Mouse (Mus musculus): Measurements from ENCODE around the gene Cfap65. TPM values are rescaled to one million over a fixed set of nuclear protein-coding genes. Genes with fewer than 3 reads are reported as not detected.

Gene Cfap65
- total RNA-seq, 2 experiments from 2014 or later = 1.5 to 1.8 TPM

DNA sequence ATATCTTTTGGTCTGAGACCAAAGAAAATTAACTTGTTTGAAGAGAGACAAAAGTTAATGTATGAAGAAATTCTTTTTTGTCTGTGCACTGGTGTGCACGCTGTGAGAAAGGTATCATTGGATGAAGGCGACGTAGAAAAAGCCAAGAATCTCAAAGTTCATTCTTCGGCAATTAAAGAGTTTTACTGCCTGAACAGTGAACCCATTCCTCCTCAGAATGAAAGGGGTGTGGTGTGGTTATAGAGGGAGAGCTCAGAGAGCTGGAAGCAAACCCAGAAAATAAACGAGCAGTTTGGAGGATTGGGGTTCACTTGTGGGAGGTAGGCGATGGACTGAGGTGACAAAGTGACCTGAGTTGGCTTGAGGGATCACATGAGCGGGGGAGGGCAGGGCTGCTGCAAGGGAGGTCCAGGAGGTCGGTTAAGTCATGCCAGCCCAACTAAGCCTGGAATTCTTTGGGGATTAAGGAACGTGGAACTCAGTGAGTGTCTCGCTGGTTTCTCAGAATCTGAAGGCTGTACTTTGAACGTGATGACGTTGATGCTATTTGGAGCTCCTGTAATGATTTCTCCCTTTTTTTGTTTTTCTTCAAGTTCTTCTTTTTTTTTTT, 927 bp upstream of the Cfap65 start:
- no peak for DNase-seq

DNA sequence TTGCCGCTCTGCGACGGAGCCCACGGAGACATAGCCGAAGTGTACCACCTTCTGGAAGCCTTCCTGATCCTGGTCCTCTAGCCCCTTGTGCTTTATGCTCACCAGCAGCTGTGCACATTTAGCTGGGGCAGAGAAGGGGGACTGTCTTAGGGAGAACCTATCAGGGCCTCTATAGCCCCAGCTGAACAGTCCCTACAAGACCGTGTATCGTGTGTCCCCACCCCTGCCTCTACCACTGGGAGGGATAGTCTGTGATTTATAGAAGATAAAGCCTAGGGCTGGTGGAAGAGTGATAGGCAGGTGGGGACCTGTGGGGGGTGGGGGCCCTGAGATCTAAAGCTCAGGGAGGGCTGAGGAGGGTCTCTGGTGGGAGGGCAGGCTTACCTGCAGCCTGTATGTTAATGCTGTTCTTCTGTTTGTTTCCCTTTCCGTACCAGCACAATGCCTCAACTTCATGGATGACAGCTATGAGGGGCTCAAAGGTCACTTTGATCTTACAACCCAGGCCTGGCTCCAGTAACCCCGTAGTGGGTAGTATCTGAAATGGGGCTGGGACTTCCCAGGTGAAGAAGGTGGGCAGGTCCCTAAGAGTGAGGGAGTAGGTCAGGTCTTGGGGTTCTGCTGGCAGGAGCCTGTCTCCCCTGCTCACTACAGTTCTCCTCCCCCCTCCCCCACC, 7.6 kb downstream of the Cfap65 start:
- DNase-seq = no peak

DNA sequence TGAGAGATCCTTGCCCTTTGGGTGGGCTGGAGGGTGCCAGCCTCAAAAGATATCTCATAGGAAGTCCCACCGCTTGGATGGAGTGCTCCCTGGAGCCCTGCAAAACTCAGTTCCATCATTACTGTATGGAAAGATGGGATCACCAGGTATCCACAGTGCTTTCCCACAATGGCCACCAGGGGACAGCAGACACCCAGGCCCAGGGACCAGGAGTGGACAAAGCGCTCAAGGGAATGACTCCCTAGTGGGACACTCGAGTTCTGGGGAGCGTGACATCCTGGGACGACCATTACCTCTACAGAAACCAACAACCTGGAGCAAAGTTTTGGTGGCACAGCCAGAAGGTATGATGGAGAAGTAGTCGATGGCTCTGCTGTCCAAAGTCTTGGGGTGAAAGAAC, 8.7 kb downstream of the Cfap65 start:
- peak in 1 of 2 experiments; percentile 37 for DNase-seq

DNA sequence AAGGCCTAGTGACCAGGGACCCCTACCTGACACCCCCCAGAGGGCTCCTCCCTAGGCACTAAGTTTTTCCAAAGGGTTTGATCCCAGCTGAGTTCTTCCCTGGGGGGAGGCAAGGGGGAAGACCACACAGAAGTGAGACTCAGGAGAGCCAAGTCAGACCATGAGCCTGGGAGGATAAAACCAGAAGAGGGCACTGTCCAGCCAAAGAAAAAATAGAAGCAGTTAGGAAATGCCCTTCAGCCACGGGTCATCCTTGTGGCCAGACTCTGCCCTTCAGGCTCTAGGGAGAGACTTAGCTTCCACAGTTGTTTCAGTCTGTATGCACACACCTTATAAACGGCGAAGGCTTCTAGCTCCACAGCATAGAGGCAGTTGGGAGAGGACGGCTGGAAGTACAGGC, 10.9 kb downstream of the Cfap65 start:
- no peak for DNase-seq

DNA sequence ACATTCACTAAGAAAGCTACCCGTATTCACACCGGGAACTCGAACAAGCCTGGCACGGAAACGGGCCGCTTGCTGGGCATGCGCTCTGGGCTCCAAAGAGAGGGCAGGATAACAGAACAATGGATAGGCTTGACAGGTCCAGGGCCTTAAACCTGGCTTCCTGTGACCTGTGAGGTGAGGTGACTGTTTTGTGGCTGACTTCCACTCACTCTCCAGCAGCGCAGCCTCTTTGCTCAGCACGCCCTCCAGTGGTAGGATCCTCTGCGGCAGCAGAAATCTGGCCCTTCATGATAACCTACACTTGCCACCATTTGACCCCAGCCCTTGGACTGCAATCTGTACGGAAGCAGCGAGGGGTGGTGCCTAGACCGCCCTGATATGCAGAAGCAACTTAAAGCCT, 19.7 kb downstream of the Cfap65 start:
- no peak for DNase-seq

DNA sequence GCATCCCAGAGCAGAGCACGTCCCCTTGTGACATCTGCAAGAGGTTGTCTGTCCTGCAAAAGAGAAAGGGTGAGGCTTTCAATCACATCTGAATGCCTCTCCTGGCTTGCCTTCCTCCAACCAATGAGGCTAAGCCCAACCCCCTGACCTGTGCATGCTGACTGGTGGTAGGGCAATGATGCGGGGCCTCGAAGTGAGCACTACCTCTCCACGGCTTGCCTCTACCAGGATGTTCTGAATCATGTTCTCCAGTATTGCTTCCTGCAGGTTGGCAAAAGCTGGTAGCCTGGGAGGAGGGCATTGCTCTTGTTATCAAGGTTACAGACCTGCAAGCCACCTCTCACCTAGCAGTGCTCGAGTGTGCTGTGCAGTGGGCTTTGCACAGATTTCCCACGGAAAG, 33.2 kb downstream of the Cfap65 start:
- DNase-seq = no peak

DNA sequence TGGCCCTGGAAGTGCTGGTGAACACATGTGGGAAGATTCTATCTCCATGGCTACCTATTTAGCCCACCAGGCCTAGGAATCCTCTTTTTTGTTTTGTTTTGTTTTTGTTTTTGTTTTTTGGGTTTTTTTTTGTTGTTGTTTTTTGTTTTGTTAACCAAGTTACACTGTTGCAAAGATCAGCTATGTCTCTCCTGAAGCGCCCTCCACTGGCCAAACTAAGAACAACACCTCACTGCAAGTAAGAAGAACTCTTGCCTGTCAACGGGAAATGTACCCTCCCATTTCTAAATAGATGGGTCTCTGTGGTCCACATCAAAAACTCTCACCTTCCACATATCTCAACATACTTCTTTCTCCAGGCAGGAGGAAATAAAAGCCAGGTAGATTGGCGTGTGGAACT, 33.7 kb downstream of the Cfap65 start:
- peak in 1 of 2 experiments; percentile 58 for DNase-seq

DNA sequence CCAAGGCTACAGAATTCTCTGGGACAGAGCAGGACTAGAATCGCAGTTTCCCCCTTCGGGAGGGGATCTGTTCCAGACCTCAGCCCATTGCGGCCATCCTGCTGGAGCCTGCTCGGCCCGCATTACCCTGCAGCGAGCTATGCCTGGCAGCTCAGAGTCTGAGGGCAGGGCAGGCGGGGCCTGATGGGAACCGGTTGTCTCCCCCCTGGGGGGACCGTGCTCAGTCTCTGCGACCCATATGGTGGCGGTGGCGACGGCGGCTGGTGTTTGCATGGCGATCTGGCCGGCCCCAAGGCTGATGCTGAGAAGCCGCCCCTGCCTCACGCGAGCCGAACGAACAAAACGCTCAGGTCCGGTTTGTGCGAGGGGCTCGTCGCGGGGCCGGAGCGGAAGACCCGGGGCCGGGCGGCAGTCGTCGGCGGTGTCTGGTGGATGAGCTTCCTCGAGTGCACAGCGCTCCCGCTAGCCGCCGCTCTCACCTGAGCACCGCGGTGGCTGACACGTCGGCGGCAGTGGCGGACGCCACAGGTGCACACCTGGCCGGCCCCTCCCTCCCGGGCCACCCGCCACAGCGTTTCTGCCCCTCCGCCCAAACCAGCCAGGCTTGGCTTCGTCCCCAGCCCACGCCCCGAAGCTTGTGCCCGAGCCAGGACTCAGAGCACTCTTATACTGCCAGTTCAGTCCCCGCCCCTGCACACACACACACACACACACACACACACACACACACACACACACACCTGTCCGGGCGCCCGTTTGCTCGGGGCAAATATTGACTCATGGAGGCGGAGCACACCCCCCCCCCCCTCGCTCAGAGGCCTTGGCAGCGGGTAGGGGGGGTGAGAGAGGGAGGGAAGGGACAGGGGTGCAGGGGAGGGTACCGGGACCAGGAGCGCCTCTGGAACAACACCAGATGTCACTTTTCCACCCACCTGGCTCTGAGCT, 34.8 kb downstream of the Cfap65 start:
- no peak for DNase-seq

DNA sequence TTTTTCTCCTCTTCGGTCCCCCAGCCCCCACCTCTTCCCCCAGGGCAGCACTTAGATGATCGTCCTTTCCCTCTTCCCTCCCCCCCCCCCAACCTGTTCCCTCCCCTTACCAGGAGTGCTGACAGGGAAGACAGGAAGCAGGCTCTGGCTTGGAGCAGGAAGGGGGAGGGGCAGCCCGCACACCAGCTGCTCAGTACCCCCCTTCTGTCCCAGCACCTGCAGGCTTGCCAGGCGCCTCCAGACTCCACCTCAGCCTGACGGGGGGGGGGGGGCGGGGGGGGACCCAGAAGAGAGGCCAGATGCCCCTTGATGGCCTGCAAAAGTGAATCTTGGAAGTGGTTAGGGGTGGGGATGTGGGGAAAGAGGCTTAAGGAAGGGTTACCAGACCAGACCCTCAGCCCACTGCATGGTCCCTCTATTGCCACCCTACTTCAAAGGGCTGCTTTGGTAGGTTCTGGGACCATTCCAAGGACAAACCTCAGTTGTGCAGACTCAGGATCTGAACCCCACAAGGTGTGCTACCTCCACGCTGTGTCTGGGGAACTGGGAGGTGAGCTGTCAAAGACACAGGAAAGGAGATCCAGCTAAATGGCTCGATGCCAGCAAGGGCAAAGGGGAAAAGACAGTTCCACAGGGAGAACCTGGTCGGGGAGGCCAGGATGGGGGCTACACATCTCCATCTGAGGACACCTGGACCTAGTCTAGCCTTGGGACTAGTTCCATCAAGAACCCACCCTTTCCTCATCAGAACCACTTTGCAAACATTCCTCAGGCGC, 36.6 kb downstream of the Cfap65 start:
- no peak for DNase-seq

DNA sequence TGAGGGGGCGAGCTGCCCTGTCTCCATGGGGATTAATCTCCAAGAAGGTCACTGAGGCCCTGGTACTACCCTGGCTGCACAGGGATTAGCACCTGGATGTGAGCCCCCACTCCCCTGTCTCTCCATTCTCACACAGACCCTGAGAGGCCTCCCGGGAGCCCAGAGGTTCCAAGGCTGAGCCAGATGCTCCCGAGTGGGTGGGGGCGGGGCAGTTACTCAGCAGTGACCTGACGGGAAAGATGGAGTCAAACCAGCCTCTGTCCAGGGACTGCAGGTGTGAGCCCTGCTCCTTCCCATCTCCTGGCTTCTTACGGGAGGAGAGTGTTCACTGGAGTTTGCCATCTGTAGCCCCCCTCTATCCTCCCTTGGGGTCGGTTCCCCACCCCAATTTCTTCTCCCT, 37.4 kb downstream of the Cfap65 start:
- no peak for DNase-seq

DNA sequence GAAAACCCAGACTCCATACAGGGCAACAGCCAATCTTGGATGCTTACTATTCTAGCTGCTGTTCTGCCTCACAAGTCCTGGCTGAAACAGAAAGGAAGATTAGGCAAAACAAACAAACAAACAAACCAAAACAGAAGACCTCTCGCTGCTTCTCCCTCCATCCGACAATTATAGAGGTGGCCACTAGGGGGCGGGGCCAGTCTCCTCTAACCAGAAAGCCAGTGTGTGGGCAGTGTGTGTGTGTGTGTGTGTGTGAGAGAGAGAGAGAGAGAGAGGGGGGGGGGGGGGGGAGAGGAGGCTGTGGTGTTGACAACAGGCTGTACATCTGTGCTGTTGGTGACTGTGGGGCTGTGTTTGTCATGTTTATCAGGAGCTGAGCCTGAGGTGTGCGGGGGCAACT, 40.4 kb downstream of the Cfap65 start:
- peak; percentile 36 to 48 for DNase-seq

DNA sequence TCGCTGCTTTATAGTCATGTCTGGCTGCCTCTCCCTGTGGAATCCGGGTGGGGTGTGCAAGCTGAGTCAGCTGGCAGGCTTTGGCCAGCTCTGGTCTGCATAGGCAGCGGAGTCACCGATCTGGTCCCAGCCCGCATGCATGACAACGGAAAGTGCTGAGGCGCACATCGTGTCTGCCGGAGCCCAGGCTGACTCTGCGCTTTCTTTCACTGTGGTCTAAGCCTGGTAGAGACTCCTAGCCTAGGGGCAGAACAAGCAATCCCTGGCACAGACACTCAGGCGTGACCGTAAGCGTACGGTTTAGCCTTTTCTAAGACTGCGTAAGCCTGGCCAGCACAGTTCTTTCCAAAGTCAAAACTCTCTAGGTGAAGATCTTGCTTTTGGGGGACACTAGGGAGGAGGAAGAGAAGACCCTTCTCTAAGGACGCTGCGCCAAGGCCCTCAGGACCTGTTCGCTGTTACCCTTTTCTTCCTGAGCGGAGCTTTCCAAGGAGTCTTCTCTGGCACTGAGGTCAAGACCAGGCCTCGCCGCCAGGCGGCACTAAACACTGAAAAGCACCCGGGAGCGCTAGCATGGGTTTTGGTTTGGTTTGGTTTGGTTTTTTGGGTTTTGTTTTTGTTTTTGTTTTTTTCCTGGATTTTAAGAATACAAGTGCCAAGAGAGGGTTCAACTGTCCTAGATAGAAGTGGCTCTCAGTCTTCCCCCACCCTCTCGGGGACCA, 42.1 kb downstream of the Cfap65 start, which contains the start of gene Cryba2:
Cryba2 (minus strand) TSS at position 10 of the 722 bp plus-strand sequence.
- DNase-seq = no peak

DNA sequence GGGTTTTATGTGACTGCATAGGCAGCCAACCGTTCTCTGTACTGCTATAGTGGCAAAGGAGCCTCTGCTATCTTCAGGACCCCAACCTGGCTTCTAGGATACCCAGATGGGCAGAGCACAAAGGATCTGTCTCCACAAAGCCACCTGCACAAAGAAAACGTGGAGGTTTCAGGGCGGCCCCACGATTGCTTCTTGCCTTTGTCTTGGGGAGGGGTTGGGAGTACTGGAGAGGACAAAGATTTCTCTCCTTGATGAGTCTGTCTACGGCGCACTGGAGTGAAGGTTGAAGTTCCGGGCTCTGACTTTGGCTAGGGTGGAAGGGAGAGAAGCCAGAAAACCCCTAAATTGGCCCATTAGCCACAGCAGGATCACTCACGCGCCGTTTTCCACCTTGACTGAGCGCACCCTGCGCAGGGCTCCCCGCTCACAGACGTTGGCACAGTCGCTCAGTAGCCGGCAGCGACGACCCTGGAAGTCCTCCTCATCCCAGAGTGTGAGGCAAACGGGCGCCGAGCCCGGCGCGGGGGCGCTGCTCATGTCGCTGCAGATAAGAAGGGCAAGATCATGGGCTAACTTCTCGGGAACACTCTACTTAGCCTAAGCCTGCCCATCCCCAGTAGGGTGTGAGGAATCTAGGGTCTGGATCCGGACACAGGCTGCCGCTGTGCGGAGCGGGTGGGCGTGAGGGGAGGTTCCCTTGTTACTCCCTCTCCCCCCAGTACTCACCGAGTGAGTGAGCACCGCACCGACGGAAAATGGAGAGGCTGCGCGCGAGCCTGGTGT, 42.9 kb downstream of the Cfap65 start:
- DNase-seq = no peak

DNA sequence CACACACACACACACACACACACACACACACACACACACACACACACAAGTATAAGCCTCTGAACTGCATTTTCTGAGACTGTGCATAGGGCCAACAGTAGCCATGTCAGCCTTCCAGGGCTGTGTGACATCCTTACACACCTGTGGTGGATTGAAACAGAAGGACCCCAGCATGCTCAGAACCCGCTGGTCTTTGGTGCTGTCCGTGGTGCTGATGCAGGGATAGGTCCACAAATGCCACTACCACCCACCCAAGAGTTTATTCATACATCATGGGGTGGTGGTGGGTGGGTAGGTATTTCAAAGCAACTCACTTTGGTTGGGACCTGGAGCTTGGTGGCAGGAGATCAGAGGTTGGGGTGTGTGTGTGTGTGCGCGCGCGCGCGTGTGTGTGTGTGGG, 43.9 kb downstream of the Cfap65 start:
- no peak for DNase-seq

DNA sequence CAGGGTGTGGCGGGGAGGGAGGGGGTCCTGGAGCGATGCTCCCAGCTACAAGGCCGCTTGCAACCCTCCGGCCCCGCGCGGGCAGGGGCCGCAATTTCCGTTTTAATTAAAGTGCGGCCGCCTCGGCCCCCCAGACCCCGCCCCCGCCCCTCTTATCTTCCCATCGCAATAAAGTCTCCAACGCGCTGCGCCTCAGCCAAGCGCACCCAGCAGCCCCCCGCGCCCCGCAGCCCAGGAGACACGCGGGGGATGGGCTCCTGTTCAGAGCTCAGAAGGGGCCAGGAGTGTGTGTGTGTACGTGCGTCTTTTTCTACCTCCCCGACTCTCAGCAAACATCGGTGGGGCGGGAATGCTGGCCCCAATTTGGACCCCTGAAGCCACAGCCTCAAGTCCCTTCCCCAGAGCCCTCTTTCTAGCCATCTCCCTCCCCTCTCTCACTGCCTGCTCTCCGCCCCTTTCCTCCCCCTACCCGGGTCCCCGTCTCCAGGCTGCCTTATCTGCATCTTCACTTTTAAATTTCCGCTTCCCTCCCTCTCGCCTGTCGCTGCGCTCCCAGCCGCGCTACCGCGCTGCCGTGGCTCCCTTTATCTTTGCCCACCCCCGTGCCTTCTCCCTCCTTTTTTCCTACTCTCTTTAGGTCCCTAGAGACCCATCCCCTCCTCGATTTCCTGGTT, 49.9 kb downstream of the Cfap65 start, which contains the start of gene Fev:
Fev (minus strand) TSS at position 51 of the 674 bp plus-strand sequence.
- no peak for DNase-seq

DNA sequence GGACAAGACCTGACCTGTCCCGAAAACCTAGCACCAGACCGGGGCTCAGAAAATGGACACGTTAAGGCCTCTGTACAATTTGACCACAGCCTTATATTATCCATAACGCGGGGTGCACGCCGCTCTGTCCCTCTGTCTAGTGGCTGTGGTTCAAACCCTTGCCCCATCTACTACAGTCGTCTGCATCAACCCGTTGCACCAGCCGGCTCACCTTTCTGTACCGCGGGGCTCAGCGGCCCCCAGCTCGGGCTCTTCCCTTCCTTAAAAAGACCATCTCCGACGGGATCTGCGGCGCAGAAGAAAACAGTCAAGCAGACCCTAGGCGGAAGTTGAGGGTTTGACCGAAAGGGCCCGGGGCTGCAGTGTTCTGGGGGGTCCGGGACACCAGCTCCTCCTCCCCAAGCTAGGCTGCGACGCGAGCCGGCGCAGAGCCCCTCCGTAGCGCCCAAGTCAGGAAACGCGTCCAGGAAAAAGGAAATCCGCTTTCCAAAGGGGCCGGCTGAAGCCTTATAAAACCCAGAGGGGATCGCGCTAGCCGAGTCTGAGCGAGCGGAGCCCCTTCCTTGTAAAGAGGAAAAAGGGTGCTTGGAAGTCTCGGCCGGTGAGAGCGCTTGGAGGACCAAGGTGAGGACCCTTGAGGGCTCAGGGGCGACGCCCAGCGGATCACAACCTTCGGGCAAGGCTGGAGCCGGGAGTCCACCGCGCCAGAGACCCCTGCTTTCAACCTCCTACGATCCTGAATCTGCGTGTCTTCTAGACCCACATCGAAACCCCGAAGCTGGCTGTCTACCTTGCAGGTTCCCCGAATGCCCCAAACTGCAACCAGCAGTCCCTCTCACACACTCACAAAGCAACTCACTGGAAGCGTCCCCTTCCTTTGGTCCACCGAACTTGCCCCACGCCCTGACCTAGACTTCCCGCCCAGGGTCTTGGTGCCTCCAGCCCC, 50.9 kb downstream of the Cfap65 start:
- DNase-seq = no peak

DNA sequence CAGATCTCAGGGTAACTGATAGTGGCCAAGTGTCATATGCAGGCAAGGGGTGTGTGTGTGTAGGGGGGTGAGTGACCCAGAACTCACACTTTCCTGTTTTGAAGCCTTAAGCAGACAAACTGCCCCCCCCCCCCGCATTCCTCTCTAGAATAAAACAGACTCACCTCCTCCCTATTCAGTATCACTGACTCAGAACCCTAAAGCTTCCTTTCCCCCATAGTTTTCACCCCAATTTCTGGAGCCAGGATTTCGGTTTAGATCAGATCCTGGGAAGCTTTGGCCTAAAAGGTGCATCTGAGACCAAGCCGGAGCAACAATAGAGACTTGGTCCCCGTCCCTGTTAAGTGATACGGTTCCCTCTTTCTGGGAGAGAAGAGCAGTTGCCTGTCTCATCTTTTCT, 52.0 kb downstream of the Cfap65 start:
- DNase-seq = no peak

DNA sequence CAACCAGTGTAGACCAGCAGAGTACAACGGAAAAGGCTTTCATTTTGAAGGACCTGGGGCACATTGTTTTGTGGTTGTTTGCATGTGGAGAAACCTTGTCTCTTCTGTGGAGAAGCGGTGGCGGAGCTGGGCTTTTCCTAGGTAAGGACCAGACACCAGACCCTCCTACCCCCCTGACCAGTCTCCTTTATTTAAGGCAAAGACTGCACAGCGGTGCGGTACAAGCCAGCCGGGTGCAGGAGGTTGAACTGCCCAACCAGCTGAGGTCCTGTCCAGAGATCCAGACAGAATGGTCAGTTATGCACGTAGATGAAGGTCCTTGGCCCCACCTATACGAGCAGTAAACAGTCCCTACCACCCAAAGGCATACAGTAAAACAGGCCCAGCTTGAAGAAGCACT, 52.6 kb downstream of the Cfap65 start:
- no peak for DNase-seq

Data from layer of hippocampus, postnatal 36 days (tissue).